Comparison of ENCODE assay signal across 8 mouse cellular contexts in the genomic region with DNA sequence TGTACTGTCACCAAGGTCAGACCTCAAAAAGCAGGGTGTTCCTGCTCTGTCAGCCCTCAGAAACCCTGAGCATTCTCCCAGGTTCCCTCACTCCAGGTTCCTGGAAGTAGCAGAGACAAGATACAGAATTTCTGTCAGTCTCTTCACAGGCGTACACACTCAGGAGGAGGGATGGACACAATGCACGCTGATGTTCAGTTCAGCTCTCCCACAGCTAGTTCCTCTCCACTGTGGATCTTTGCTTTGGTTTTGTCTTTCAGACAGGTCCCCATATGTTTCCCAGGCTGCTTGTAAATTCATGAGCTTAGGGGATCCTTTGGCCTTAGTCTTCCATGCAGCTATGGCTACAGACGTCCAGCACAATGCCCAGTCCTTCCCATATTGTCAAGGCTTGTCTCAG. TPM values are rescaled to one million over a fixed set of nuclear protein-coding genes. Genes with fewer than 3 reads are reported as not detected.
DNase-seq lines count a peak whose midpoint lies in the region; ATAC-seq lines count a peak whose summit lies in the region.

No protein-coding gene starts in this region.

- peak overlapping the region; percentile 75; the same call in 1 of the 2 replicates for H3K9ac ChIP-seq in kidney, embryonic 14.5 days (ENCODE audit: low read depth, low read length)
- peak overlapping the region; percentile 85 for H3K9ac ChIP-seq in hindbrain, embryonic 15.5 days
- H3K9ac ChIP-seq in midbrain, embryonic 14.5 days (replicated peaks; ENCODE audit: low read length) = peak overlapping the region; percentile 59; the same call in 1 of the 2 replicates

- H3K4me2 ChIP-seq in kidney, embryonic 14.5 days (replicated peaks; ENCODE audit: low read depth, low read length) = peak overlapping the region; percentile 94
- peak overlapping the region; percentile 90 for H3K4me2 ChIP-seq in hindbrain, embryonic 15.5 days
- peak overlapping the region; percentile 89 for H3K4me2 ChIP-seq in midbrain, embryonic 14.5 days (ENCODE audit: low read length)

- no peak for DNase-seq in kidney, adult 8-10 months
- DNase-seq in midbrain, embryonic 14.5 days = no peak
- DNase-seq in embryo, embryonic 11 days = no peak
- DNase-seq in spleen, postnatal 36 days (ENCODE audit: low spot score in 2 of 2) = no peak

- peaks cover 10% of the 10 kb centered on the region for H3K36me3 ChIP-seq in kidney, embryonic 14.5 days (ENCODE audit: control insufficient read depth, insufficient read depth, low read length)
- H3K36me3 ChIP-seq in hindbrain, embryonic 15.5 days = peaks cover 9% of the 10 kb centered on the region
- H3K36me3 ChIP-seq in midbrain, embryonic 14.5 days (ENCODE audit: control insufficient read depth, insufficient read depth, low read length) = peaks cover 41% of the 10 kb centered on the region

- H3K9me3 ChIP-seq in kidney, embryonic 14.5 days (ENCODE audit: control insufficient read depth, low read length) = no peaks in the 10 kb centered on the region
- no peaks in the 10 kb centered on the region for H3K9me3 ChIP-seq in hindbrain, embryonic 15.5 days
- no peaks in the 10 kb centered on the region for H3K9me3 ChIP-seq in midbrain, embryonic 14.5 days (ENCODE audit: control insufficient read depth, low read length)

- no peak overlapping the region for H3K27ac ChIP-seq in kidney, embryonic 14.5 days (ENCODE audit: low read depth, low read length)
- H3K27ac ChIP-seq in brown adipose tissue, adult 24 weeks (replicated peaks; ENCODE audit: low read depth, low read length) = no peak overlapping the region
- no peak overlapping the region for H3K27ac ChIP-seq in hindbrain, embryonic 15.5 days (replicated peaks)
- no peak overlapping the region for H3K27ac ChIP-seq in midbrain, embryonic 14.5 days (replicated peaks; ENCODE audit: low read depth, low read length)

- H3K27me3 ChIP-seq in kidney, embryonic 14.5 days (ENCODE audit: control insufficient read depth, insufficient read depth, low read length) = no peaks in the 10 kb centered on the region
- no peaks in the 10 kb centered on the region for H3K27me3 ChIP-seq in hindbrain, embryonic 15.5 days
- no peaks in the 10 kb centered on the region for H3K27me3 ChIP-seq in midbrain, embryonic 14.5 days (ENCODE audit: control insufficient read depth, insufficient read depth, low read length)

- peaks cover 22% of the 10 kb centered on the region for H3K4me1 ChIP-seq in kidney, embryonic 14.5 days (ENCODE audit: control insufficient read depth, insufficient read depth, low read length)
- H3K4me1 ChIP-seq in brown adipose tissue, adult 24 weeks (ENCODE audit: control insufficient read depth, insufficient read depth, insufficient read length, low read length) = peaks cover 2% of the 10 kb centered on the region; the same call in 1 of the 2 replicates
- H3K4me1 ChIP-seq in hindbrain, embryonic 15.5 days (replicated peaks) = peaks cover 52% of the 10 kb centered on the region
- H3K4me1 ChIP-seq in midbrain, embryonic 14.5 days (ENCODE audit: control insufficient read depth, insufficient read depth, low read length) = peaks cover 29% of the 10 kb centered on the region

- WGBS in kidney, embryonic 14.5 days = 86% methylated on average over 3 of the region's 3 CpGs
- 61% methylated on average over 3 of the region's 3 CpGs for WGBS in hindbrain, embryonic 15.5 days
- WGBS in midbrain, embryonic 14.5 days = 74% methylated on average over 3 of the region's 3 CpGs

- H3K4me3 ChIP-seq in kidney, embryonic 14.5 days (ENCODE audit: low read length) = peak overlapping the region; percentile 73
- H3K4me3 ChIP-seq in brown adipose tissue, adult 24 weeks (ENCODE audit: insufficient read depth, low read depth, low read length) = peak overlapping the region; percentile 80
- peak overlapping the region; percentile 78 for H3K4me3 ChIP-seq in hindbrain, embryonic 15.5 days
- H3K4me3 ChIP-seq in midbrain, embryonic 14.5 days (replicated peaks; ENCODE audit: low read depth, low read length) = peak overlapping the region; percentile 67

- ATAC-seq in kidney, embryonic 14.5 days (ENCODE audit: low FRiP score, low TSS enrichment) = no peak
- ATAC-seq in hindbrain, embryonic 15.5 days (ENCODE audit: low FRiP score, low read depth) = no peak
- no peak for ATAC-seq in midbrain, embryonic 14.5 days (ENCODE audit: low FRiP score, low TSS enrichment)
- no peak for ATAC-seq in inflammation-experienced regulatory T-cells, adult 6 months

RNA-seq across cellular contexts. Expression of a gene that starts 1.3 kb away (rescaled TPM):
- polyA plus RNA-seq in kidney, embryonic 14.5 days (2014; fragmentation: Nextera tagmentation; extraction: Ambion mirVana) = 7.7 and 8.1 TPM in 2 replicates
- polyA plus RNA-seq in brown adipose tissue, adult 24 weeks (2012; ENCODE audit: insufficient read depth, insufficient read length, missing spikeins) = 4.0 and 5.8 TPM in 2 replicates
- polyA plus RNA-seq in hindbrain, embryonic 15.5 days (2015; fragmentation: Nextera tagmentation; extraction: Ambion mirVana) = 16.2 and 16.7 TPM in 2 replicates
- polyA plus RNA-seq in midbrain, embryonic 14.5 days (2014; fragmentation: Nextera tagmentation; extraction: Ambion mirVana) = 10.6 and 13.7 TPM in 2 replicates
- 10 to 100 TPM; 11.7 to 18.2 (median 13.3) TPM for polyA plus RNA-seq in inflammation-experienced regulatory T-cells, adult 6 months (2017; shearing (Covaris generic))

RNA-seq across cellular contexts. Expression of a gene that starts 1.7 kb away (rescaled TPM):
- polyA plus RNA-seq in kidney, embryonic 14.5 days (2014; fragmentation: Nextera tagmentation; extraction: Ambion mirVana) = 145 and 184 TPM in 2 replicates
- 40.0 and 49.0 TPM in 2 replicates for polyA plus RNA-seq in brown adipose tissue, adult 24 weeks (2012; ENCODE audit: insufficient read depth, insufficient read length, missing spikeins)
- 139 and 143 TPM in 2 replicates for polyA plus RNA-seq in hindbrain, embryonic 15.5 days (2015; fragmentation: Nextera tagmentation; extraction: Ambion mirVana)
- 128 and 164 TPM in 2 replicates for polyA plus RNA-seq in midbrain, embryonic 14.5 days (2014; fragmentation: Nextera tagmentation; extraction: Ambion mirVana)
- 100 to 1,000 TPM in 2 of 3 experiments, 10 to 100 TPM in 1; 89.3 to 196 (median 149) TPM for polyA plus RNA-seq in inflammation-experienced regulatory T-cells, adult 6 months (2017; shearing (Covaris generic))

RNA-seq across cellular contexts. Expression of a gene that starts 10.7 kb away (rescaled TPM):
- polyA plus RNA-seq in kidney, embryonic 14.5 days (2014; fragmentation: Nextera tagmentation; extraction: Ambion mirVana) = 18.3 and 19.6 TPM in 2 replicates
- polyA plus RNA-seq in brown adipose tissue, adult 24 weeks (2012; ENCODE audit: insufficient read depth, insufficient read length, missing spikeins) = 8.5 and 10.0 TPM in 2 replicates
- 104 and 108 TPM in 2 replicates for polyA plus RNA-seq in hindbrain, embryonic 15.5 days (2015; fragmentation: Nextera tagmentation; extraction: Ambion mirVana)
- polyA plus RNA-seq in midbrain, embryonic 14.5 days (2014; fragmentation: Nextera tagmentation; extraction: Ambion mirVana) = 95.0 and 115 TPM in 2 replicates
- polyA plus RNA-seq in inflammation-experienced regulatory T-cells, adult 6 months (2017; shearing (Covaris generic)) = 1,000 to 10,000 TPM; 2,119 to 2,488 (median 2,393) TPM

RNA-seq across cellular contexts. Expression of a gene that starts 20.7 kb away (rescaled TPM):
- polyA plus RNA-seq in kidney, embryonic 14.5 days (2014; fragmentation: Nextera tagmentation; extraction: Ambion mirVana) = 5.2 and 6.3 TPM in 2 replicates
- 40.9 and 98.4 TPM in 2 replicates for polyA plus RNA-seq in brown adipose tissue, adult 24 weeks (2012; ENCODE audit: insufficient read depth, insufficient read length, missing spikeins)
- polyA plus RNA-seq in hindbrain, embryonic 15.5 days (2015; fragmentation: Nextera tagmentation; extraction: Ambion mirVana) = 7.3 and 10.5 TPM in 2 replicates
- polyA plus RNA-seq in midbrain, embryonic 14.5 days (2014; fragmentation: Nextera tagmentation; extraction: Ambion mirVana) = 0.38 and 2.6 TPM in 2 replicates
- polyA plus RNA-seq in inflammation-experienced regulatory T-cells, adult 6 months (2017; shearing (Covaris generic)) = under 1 TPM in 1 of 3 experiments, not detected in 2; 0.65 TPM

RNA-seq across cellular contexts. Expression of a gene that starts 47.8 kb away (rescaled TPM):
- 35.6 and 52.5 TPM in 2 replicates for polyA plus RNA-seq in kidney, embryonic 14.5 days (2014; fragmentation: Nextera tagmentation; extraction: Ambion mirVana)
- polyA plus RNA-seq in brown adipose tissue, adult 24 weeks (2012; ENCODE audit: insufficient read depth, insufficient read length, missing spikeins) = 18.3 and 20.6 TPM in 2 replicates
- 58.7 and 61.0 TPM in 2 replicates for polyA plus RNA-seq in hindbrain, embryonic 15.5 days (2015; fragmentation: Nextera tagmentation; extraction: Ambion mirVana)
- polyA plus RNA-seq in midbrain, embryonic 14.5 days (2014; fragmentation: Nextera tagmentation; extraction: Ambion mirVana) = 64.6 and 71.3 TPM in 2 replicates
- 100 to 1,000 TPM in 1 of 3 experiments, 10 to 100 TPM in 2; 46.5 to 103 (median 70.1) TPM for polyA plus RNA-seq in inflammation-experienced regulatory T-cells, adult 6 months (2017; shearing (Covaris generic))

Comparison
In these comparisons a context has a peak if more than half of its experiments do, and no peak if none do; other contexts are left out.
1. RNA of a gene that starts 10.7 kb away (polyA plus RNA-seq): 2,119 to 2,488 TPM in inflammation-experienced regulatory T-cells, adult 6 months; 104 to 108 TPM in hindbrain, embryonic 15.5 days, 95.0 to 115 TPM in midbrain, embryonic 14.5 days, 18.3 to 19.6 TPM in kidney, embryonic 14.5 days and 8.5 to 10.0 TPM in brown adipose tissue, adult 24 weeks; every median in the first group is over 10 times any median in the second.
2. Peak in every context shown above with its lines, with median percentiles within 50 percentile points of each other: H3K4me2 ChIP-seq, H3K4me3 ChIP-seq and H3K9ac ChIP-seq.